Mouse (Mus musculus) layer of hippocampus, postnatal 14 days (tissue): ENCODE measurements around the gene Nlgn1. TPM values are rescaled to one million over a fixed set of nuclear protein-coding genes. Genes with fewer than 3 reads are reported as not detected.

Source experiments
- DNase-seq, 2 experiments: peaks; one replicate each; pipeline ENCODE4 v3.0.0; 2021 to 2022; ENCODE audit warnings: low spot score in 2 of 2, mixed read lengths in 1 of 2
- long read RNA-seq, 2 experiments: library from polyadenylated mRNA; stranded (forward); transcript quantifications; one replicate each; pipeline ENCODE4 v2.0.0; 2021
- total RNA-seq, 2 experiments: library from RNA; stranded (reverse); gene quantifications; 2 replicates each; pipeline ENCODE4 v1.2.3; 2021

Nlgn1 gene
- total RNA-seq: 100 to 1,000 TPM; 112 to 118 TPM
- long read RNA-seq, experiment 1, partial matches to known transcripts: 1 of 10 reads
- long read RNA-seq, experiment 1, other reads (novel, unspliced or antisense): 9 of 10 reads
- long read RNA-seq, experiment 2, partial matches to known transcripts: 6 of 7 reads
- long read RNA-seq, experiment 2, other reads (novel, unspliced or antisense): 1 of 7 reads

- DNase-seq: peak in 1 of 2 experiments; percentile 42
Observed at GRCm38 (mm10) chr3:26332400-26333238, at the start of gene Nlgn1. TSS of gene Nlgn1 (minus strand) at chr3:26332460.

GRCm38 (mm10) chr3:26378272-26378671 lies 46.0 kb upstream of the Nlgn1 start:
- no peak for DNase-seq

- DNase-seq: no peak
Observed at GRCm38 (mm10) chr3:26355082-26355481, 22.8 kb upstream of the Nlgn1 start.

GRCm38 (mm10) chr3:26354483-26355030 lies 22.3 kb upstream of the Nlgn1 start:
- DNase-seq: peak in 1 of 2 experiments; percentile 34

- DNase-seq: no peak
Observed at GRCm38 (mm10) chr3:26337495-26337894, 5.2 kb upstream of the Nlgn1 start.

- DNase-seq: peak in 1 of 2 experiments; percentile 45
Observed at GRCm38 (mm10) chr3:26333239-26333811, 1.1 kb upstream of the Nlgn1 start.

- peak; percentile 76 to 81 for DNase-seq
Observed at GRCm38 (mm10) chr3:26331177-26332061, 841 bp downstream of the Nlgn1 start.

GRCm38 (mm10) chr3:26330863-26331176 lies 1.4 kb downstream of the Nlgn1 start:
- peak in 1 of 2 experiments; percentile 26 for DNase-seq

- no peak for DNase-seq
Observed at GRCm38 (mm10) chr3:26330019-26330418, 2.2 kb downstream of the Nlgn1 start.

GRCm38 (mm10) chr3:26324510-26324909 lies 7.8 kb downstream of the Nlgn1 start:
- DNase-seq: no peak

- no peak for DNase-seq
Observed at GRCm38 (mm10) chr3:26317397-26317796, 14.9 kb downstream of the Nlgn1 start.

GRCm38 (mm10) chr3:26297869-26298268 lies 34.4 kb downstream of the Nlgn1 start:
- DNase-seq: no peak

GRCm38 (mm10) chr3:26270894-26271795 lies 61.1 kb downstream of the Nlgn1 start:
- no peak for DNase-seq

GRCm38 (mm10) chr3:26246564-26246963 lies 85.7 kb downstream of the Nlgn1 start:
- no peak for DNase-seq

- no peak for DNase-seq
Observed at GRCm38 (mm10) chr3:26243274-26243673, 89.0 kb downstream of the Nlgn1 start.

- no peak for DNase-seq
Observed at GRCm38 (mm10) chr3:26230006-26230405, 102.3 kb downstream of the Nlgn1 start.

GRCm38 (mm10) chr3:26228827-26229226 lies 103.4 kb downstream of the Nlgn1 start:
- DNase-seq: no peak

GRCm38 (mm10) chr3:26228172-26228781 lies 104.0 kb downstream of the Nlgn1 start:
- DNase-seq: no peak

GRCm38 (mm10) chr3:26223500-26223899 lies 108.8 kb downstream of the Nlgn1 start:
- no peak for DNase-seq

- no peak for DNase-seq
Observed at GRCm38 (mm10) chr3:26216231-26216630, 116.0 kb downstream of the Nlgn1 start.
